Mouse (Mus musculus): Measurements from ENCODE around the gene Cd5. TPM values are rescaled to one million over a fixed set of nuclear protein-coding genes. Genes with fewer than 3 reads are reported as not detected.

Cd5 gene
- polyA plus RNA-seq (2015; fragmentation: Nextera tagmentation; extraction: Ambion mirVana) = 3.3 and 3.8 TPM in 2 replicates

GRCm38 (mm10) chr19:10738811-10739210 lies at the start of gene Cd5:
Cd5 (minus strand) TSS chr19:10739002.
- Histone ChIP-seq H3K27ac (ENCODE audit: low read length) (no peak within 1 kb of the TSS), H3K9ac (ENCODE audit: low read length) (no peak within 1 kb of the TSS), H3K9me3 (replicated peaks; ENCODE audit: control insufficient read depth, low read length) (no peaks in the 10 kb centered on the region), H3K4me3 (replicated peaks; ENCODE audit: low read length) (no peak within 1 kb of the TSS), H3K4me2 (ENCODE audit: low read depth, low read length) (no peak within 1 kb of the TSS), H3K36me3 (ENCODE audit: control insufficient read depth, insufficient read depth, low read length) (no peaks in the 10 kb centered on the region), H3K27me3 (ENCODE audit: control insufficient read depth, insufficient read depth, low read length) (no peaks in the 10 kb centered on the region), H3K4me1 (ENCODE audit: control insufficient read depth, insufficient read depth, low read length) (peaks cover 7% of the 10 kb centered on the region)
- 62% methylated on average over 4 of the region's 4 CpGs for WGBS
- no peak for ATAC-seq (ENCODE audit: insufficient read depth, low FRiP score)

DNA sequence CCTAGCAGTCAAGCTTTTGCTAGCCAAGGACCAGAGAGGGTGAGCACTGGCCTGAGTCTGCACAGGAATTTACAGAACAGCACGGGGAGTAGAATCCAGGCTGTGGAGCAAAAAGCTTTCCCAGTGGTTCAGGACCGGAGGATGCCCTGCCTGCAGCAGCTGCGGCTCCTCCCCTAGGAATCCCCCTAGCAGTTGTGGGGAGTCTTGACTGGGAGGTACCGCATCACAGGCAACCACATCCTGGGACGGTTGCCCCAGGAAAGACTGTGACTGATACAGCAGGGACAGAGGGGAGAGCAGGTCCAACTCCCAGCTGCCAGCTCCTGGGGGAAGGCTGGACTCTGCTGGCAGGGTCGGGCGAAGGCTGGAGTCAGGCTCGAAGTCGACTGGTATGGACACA lies 49.4 kb upstream of the Cd5 start:
- 67% methylated on average over 9 of the region's 9 CpGs for WGBS
- H3K4me3 ChIP-seq (replicated peaks; ENCODE audit: low read length) = no peak overlapping the region

DNA sequence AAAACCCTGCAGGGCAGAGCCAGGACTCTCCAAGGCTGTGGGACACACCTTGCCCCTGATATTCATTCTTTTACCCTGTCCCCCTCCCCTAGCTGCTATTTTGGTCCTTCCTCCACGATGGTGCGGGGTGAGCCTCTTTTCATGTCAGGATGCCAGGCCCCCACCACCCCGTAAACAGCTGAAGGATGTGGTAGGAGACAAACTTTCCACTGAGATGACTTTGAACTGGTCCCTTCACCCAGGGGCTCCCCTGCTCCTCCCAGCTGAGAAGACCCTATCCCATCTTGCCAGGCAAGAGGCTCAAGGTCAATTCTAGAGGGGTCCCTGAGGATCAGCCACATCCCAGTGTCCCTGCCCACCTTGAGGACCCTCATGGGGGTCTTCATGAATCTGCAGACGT lies 48.6 kb upstream of the Cd5 start:
- no peak for ATAC-seq (ENCODE audit: insufficient read depth, low FRiP score)

More for the DNA sequence above, 49.4 kb upstream of the Cd5 start:
- Histone ChIP-seq H3K9ac (ENCODE audit: low read length) (no peak overlapping the region), H3K36me3 (ENCODE audit: control insufficient read depth, insufficient read depth, low read length) (no peaks in the 10 kb centered on the region), H3K4me2 (ENCODE audit: low read depth, low read length) (no peak overlapping the region), H3K9me3 (replicated peaks; ENCODE audit: control insufficient read depth, low read length) (no peaks in the 10 kb centered on the region), H3K27me3 (ENCODE audit: control insufficient read depth, insufficient read depth, low read length) (no peaks in the 10 kb centered on the region), H3K4me1 (ENCODE audit: control insufficient read depth, insufficient read depth, low read length) (no peaks in the 10 kb centered on the region), H3K27ac (ENCODE audit: low read length) (no peak overlapping the region)
- ATAC-seq (ENCODE audit: insufficient read depth, low FRiP score) = no peak

DNA sequence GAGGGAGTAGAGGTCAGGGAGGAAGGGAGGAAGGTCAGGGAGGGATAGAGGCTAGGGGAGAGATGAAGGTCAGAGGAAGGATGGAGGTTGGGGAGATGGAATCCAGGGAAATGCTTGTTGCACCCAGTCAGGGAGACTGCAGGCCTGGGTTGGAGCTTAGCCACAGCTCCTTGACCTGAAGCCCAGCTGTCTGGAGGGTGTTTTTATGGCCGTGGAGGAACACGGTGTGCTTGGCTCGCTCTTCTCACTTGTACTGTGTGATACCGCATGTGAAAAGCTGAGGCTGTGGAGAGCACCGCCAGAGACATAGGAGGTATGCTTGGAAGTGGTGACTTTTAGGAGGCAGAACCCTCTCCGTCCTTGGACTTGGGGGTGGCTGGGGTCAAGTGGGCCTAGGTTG lies 48.0 kb upstream of the Cd5 start:
- no peak for ATAC-seq (ENCODE audit: insufficient read depth, low FRiP score)
- Histone ChIP-seq H3K4me1 (ENCODE audit: control insufficient read depth, insufficient read depth, low read length) (no peaks in the 10 kb centered on the region), H3K27me3 (ENCODE audit: control insufficient read depth, insufficient read depth, low read length) (no peaks in the 10 kb centered on the region), H3K9ac (ENCODE audit: low read length) (no peak overlapping the region), H3K27ac (ENCODE audit: low read length) (no peak overlapping the region), H3K4me2 (ENCODE audit: low read depth, low read length) (no peak overlapping the region), H3K9me3 (replicated peaks; ENCODE audit: control insufficient read depth, low read length) (no peaks in the 10 kb centered on the region), H3K36me3 (ENCODE audit: control insufficient read depth, insufficient read depth, low read length) (no peaks in the 10 kb centered on the region), H3K4me3 (replicated peaks; ENCODE audit: low read length) (no peak overlapping the region)
- WGBS = 74% methylated on average over 6 of the region's 6 CpGs

More for the DNA sequence above, 48.6 kb upstream of the Cd5 start:
- Histone ChIP-seq H3K36me3 (ENCODE audit: control insufficient read depth, insufficient read depth, low read length) (no peaks in the 10 kb centered on the region), H3K9me3 (replicated peaks; ENCODE audit: control insufficient read depth, low read length) (no peaks in the 10 kb centered on the region), H3K27me3 (ENCODE audit: control insufficient read depth, insufficient read depth, low read length) (no peaks in the 10 kb centered on the region), H3K4me2 (ENCODE audit: low read depth, low read length) (no peak overlapping the region), H3K4me1 (ENCODE audit: control insufficient read depth, insufficient read depth, low read length) (no peaks in the 10 kb centered on the region), H3K27ac (ENCODE audit: low read length) (no peak overlapping the region), H3K9ac (ENCODE audit: low read length) (no peak overlapping the region), H3K4me3 (replicated peaks; ENCODE audit: low read length) (no peak overlapping the region)
- WGBS = 76% methylated on average over 4 of the region's 4 CpGs

DNA sequence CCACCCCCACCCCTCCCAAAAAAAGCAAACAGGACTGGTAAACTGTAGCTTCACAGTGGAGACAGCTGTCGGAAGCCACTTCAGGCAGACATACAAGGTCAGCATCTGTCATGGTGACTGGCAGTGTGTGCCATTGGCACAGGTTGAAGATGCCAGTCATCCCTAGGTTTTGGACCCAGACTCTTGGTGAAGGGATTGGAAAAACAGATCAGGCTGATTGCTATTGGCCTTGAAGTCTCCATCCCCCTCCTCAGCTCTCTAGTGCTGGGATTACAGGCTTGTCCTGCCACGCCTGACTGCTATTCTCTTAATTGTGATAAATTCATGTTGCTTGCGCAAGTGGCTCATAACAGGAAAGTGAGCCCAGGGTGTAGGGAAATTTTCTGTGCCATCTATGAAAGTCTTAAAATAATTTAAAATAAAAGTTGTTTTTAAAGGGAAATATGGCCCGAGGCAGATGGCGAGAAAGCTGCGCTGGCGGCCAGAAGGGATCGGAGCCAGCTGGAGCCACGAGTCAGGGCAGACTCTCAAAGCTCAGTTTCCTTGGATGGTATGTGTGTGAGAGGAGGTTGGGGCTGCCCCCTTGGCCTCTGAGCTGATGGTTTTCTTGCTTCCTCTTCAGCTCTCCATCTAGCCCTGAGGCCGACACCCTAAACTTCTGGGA lies 46.1 kb upstream of the Cd5 start:
- H3K9ac ChIP-seq (ENCODE audit: low read length) = no peak overlapping the region
- WGBS = 69% methylated on average over 10 of the region's 10 CpGs
- ATAC-seq (ENCODE audit: insufficient read depth, low FRiP score) = no peak

DNA sequence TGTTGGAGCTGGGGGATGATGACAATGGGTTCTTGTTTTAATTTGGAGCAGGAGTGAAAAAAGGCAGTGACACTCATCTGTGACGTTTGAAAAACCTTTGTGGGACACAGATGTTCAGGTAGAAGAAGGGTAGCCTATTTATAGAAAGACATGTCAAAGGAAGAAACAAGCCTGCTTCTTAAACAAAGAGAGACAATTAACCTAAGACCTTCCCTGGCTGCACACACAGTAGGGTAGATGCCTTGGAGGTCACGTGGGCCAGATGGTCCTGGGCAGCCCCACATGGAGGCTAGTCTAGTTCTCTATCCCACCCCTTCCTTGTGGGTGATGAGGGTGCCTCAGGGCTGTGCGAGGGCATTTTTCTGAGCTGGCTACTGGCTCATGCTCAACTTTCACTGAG lies 45.3 kb upstream of the Cd5 start:
- H3K4me2 ChIP-seq (ENCODE audit: low read depth, low read length) = no peak overlapping the region

More for the DNA sequence above, 46.1 kb upstream of the Cd5 start:
- Histone ChIP-seq H3K4me1 (ENCODE audit: control insufficient read depth, insufficient read depth, low read length) (no peaks in the 10 kb centered on the region), H3K4me3 (replicated peaks; ENCODE audit: low read length) (no peak overlapping the region), H3K36me3 (ENCODE audit: control insufficient read depth, insufficient read depth, low read length) (no peaks in the 10 kb centered on the region), H3K9me3 (replicated peaks; ENCODE audit: control insufficient read depth, low read length) (no peaks in the 10 kb centered on the region), H3K4me2 (ENCODE audit: low read depth, low read length) (no peak overlapping the region), H3K27me3 (ENCODE audit: control insufficient read depth, insufficient read depth, low read length) (no peaks in the 10 kb centered on the region), H3K27ac (ENCODE audit: low read length) (no peak overlapping the region)

GRCm38 (mm10) chr19:10783168-10783567 lies 44.4 kb upstream of the Cd5 start:
- WGBS = 76% methylated on average over 4 of the region's 4 CpGs
- Histone ChIP-seq H3K9me3 (replicated peaks; ENCODE audit: control insufficient read depth, low read length) (no peaks in the 10 kb centered on the region), H3K36me3 (ENCODE audit: control insufficient read depth, insufficient read depth, low read length) (no peaks in the 10 kb centered on the region), H3K4me2 (ENCODE audit: low read depth, low read length) (no peak overlapping the region), H3K27me3 (ENCODE audit: control insufficient read depth, insufficient read depth, low read length) (no peaks in the 10 kb centered on the region), H3K27ac (ENCODE audit: low read length) (no peak overlapping the region), H3K4me3 (replicated peaks; ENCODE audit: low read length) (no peak overlapping the region), H3K4me1 (ENCODE audit: control insufficient read depth, insufficient read depth, low read length) (no peaks in the 10 kb centered on the region), H3K9ac (ENCODE audit: low read length) (no peak overlapping the region)
- no peak for ATAC-seq (ENCODE audit: insufficient read depth, low FRiP score)

More for the DNA sequence above, 45.3 kb upstream of the Cd5 start:
- Histone ChIP-seq H3K27ac (ENCODE audit: low read length) (no peak overlapping the region), H3K36me3 (ENCODE audit: control insufficient read depth, insufficient read depth, low read length) (no peaks in the 10 kb centered on the region), H3K4me1 (ENCODE audit: control insufficient read depth, insufficient read depth, low read length) (no peaks in the 10 kb centered on the region), H3K9me3 (replicated peaks; ENCODE audit: control insufficient read depth, low read length) (no peaks in the 10 kb centered on the region), H3K9ac (ENCODE audit: low read length) (no peak overlapping the region), H3K4me3 (replicated peaks; ENCODE audit: low read length) (no peak overlapping the region), H3K27me3 (ENCODE audit: control insufficient read depth, insufficient read depth, low read length) (no peaks in the 10 kb centered on the region)
- 46% methylated on average over 3 of the region's 3 CpGs for WGBS
- no peak for ATAC-seq (ENCODE audit: insufficient read depth, low FRiP score)

GRCm38 (mm10) chr19:10781641-10782040 lies 42.8 kb upstream of the Cd5 start:
- H3K4me2 ChIP-seq (ENCODE audit: low read depth, low read length) = no peak overlapping the region
- no peak overlapping the region for H3K9ac ChIP-seq (ENCODE audit: low read length)
- WGBS = 75% methylated on average over 4 of the region's 4 CpGs
- ATAC-seq (ENCODE audit: insufficient read depth, low FRiP score) = no peak
- H3K4me3 ChIP-seq (replicated peaks; ENCODE audit: low read length) = no peak overlapping the region
- no peaks in the 10 kb centered on the region for H3K27me3 ChIP-seq (ENCODE audit: control insufficient read depth, insufficient read depth, low read length)
- H3K4me1 ChIP-seq (ENCODE audit: control insufficient read depth, insufficient read depth, low read length) = no peaks in the 10 kb centered on the region
- no peak overlapping the region for H3K27ac ChIP-seq (ENCODE audit: low read length)
- H3K9me3 ChIP-seq (replicated peaks; ENCODE audit: control insufficient read depth, low read length) = no peaks in the 10 kb centered on the region
- no peaks in the 10 kb centered on the region for H3K36me3 ChIP-seq (ENCODE audit: control insufficient read depth, insufficient read depth, low read length)

- Histone ChIP-seq H3K27ac (ENCODE audit: low read length) (no peak overlapping the region), H3K4me2 (ENCODE audit: low read depth, low read length) (no peak overlapping the region), H3K27me3 (ENCODE audit: control insufficient read depth, insufficient read depth, low read length) (no peaks in the 10 kb centered on the region), H3K4me3 (replicated peaks; ENCODE audit: low read length) (no peak overlapping the region), H3K36me3 (ENCODE audit: control insufficient read depth, insufficient read depth, low read length) (no peaks in the 10 kb centered on the region), H3K9ac (ENCODE audit: low read length) (no peak overlapping the region), H3K4me1 (ENCODE audit: control insufficient read depth, insufficient read depth, low read length) (no peaks in the 10 kb centered on the region), H3K9me3 (replicated peaks; ENCODE audit: control insufficient read depth, low read length) (no peaks in the 10 kb centered on the region)
- ATAC-seq (ENCODE audit: insufficient read depth, low FRiP score) = no peak
- 80% methylated on average over 4 of the region's 4 CpGs for WGBS
These were observed 38.1 kb upstream of the Cd5 start for GRCm38 (mm10) chr19:10776906-10777305.

Data from stomach, embryonic 16.5 days (tissue).